Mouse (Mus musculus) liver, embryonic 15.5 days (tissue): ENCODE data around the gene Pgam2. TPM values are rescaled to one million over a fixed set of nuclear protein-coding genes. Genes with fewer than 3 reads are reported as not detected.

Source experiments
- ATAC-seq: fragments of 200-750 bp; cut with Nextera tagmentation; 2 replicates; pipeline ENCODE4 v1.8.0; 2017; ENCODE audit warnings: moderate number of reproducible peaks, mild to moderate bottlenecking, moderate library complexity; ENCODE audit not compliant: insufficient read depth
- H3K27ac ChIP-seq: fragments of 300-500 bp; sonication (generic); replicated peaks from 2 replicates; pipeline ENCODE4 v1.5.1; 2015; ENCODE audit warnings: mild to moderate bottlenecking, inconsistent platforms
- H3K27me3 ChIP-seq: fragments of 300-500 bp; sonication (generic); 2 replicates; pipeline ENCODE4 v1.6.1; 2015; ENCODE audit warnings: mild to moderate bottlenecking, inconsistent platforms
- H3K36me3 ChIP-seq: fragments of 300-500 bp; sonication (generic); replicated peaks from 2 replicates; pipeline ENCODE4 v1.6.1; 2015; ENCODE audit warnings: moderate library complexity, mild to moderate bottlenecking, inconsistent platforms
- H3K4me1 ChIP-seq: fragments of 300-500 bp; sonication (generic); replicated peaks from 2 replicates; pipeline ENCODE4 v1.6.1; 2015; ENCODE audit warnings: inconsistent platforms
- H3K4me2 ChIP-seq: fragments of 300-500 bp; sonication (generic); 2 replicates; pipeline ENCODE4 v1.6.1; 2015; ENCODE audit warnings: moderate library complexity, mild to moderate bottlenecking, inconsistent platforms
- H3K4me3 ChIP-seq: fragments of 300-500 bp; sonication (generic); replicated peaks from 2 replicates; pipeline ENCODE4 v1.5.1; 2015; ENCODE audit warnings: mild to moderate bottlenecking, inconsistent platforms
- H3K9ac ChIP-seq: fragments of 300-500 bp; sonication (generic); 2 replicates; pipeline ENCODE4 v1.6.1; 2015; ENCODE audit warnings: moderate library complexity, mild to moderate bottlenecking, inconsistent platforms
- H3K9me3 ChIP-seq: fragments of 300-500 bp; sonication (generic); replicated peaks from 2 replicates; pipeline ENCODE4 v1.6.1; 2016; ENCODE audit warnings: inconsistent platforms
- WGBS: fragments of 180-500 bp; shearing (Covaris S2); methylation state at CpG from one replicate; pipeline ENCODE4 v1.1.7; 2015; ENCODE audit warnings: mixed read lengths; ENCODE audit not compliant: insufficient replicate concordance; 5-methylcytosine and 5-hydroxymethylcytosine counted together
- polyA plus RNA-seq: library from polyadenylated mRNA; unstranded; fragments of >200 nt; fragmentation: Nextera tagmentation; extraction: Ambion mirVana; gene quantifications from 2 replicates; pipeline ENCODE4 v1.2.1, GENCODE M21; 2015

Pgam2 gene
- 7.5 and 12.4 TPM in 2 replicates for polyA plus RNA-seq

DNA sequence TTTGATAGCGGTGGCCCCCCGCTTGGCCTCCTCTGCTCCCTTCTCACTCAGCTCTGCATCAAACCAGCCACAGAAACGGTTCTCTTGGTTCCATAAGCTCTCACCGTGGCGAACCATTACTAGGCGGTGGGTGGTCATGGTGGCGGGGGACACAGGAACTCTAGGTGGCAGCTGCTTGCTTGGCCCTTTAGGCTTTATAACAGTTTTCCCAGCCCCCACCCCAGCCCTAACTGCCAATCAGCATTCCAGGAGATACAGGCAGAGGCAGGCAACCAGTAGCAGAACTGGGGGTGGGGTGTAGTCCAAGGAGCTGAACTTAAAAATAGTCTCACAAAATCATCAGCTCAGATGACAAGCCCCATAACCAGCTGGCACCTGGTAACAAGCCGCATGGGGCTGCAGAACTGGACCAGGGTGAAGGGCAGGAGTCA, at the start of gene Pgam2:
TSS of gene Pgam2 (minus strand) at position 183 of the 431 bp plus-strand sequence.
- Histone ChIP-seq H3K27ac (no peak within 1 kb of the TSS), H3K36me3 (peaks cover 29% of the 10 kb centered on the region), H3K4me1 (peaks cover 22% of the 10 kb centered on the region), H3K4me3 (no peak within 1 kb of the TSS), H3K9ac (no peak within 1 kb of the TSS), H3K9me3 (no peaks in the 10 kb centered on the region), H3K27me3 (no peaks in the 10 kb centered on the region), H3K4me2 (no peak within 1 kb of the TSS)
- no peak for ATAC-seq
- WGBS, result 37% methylated on average over 8 of the region's 8 CpGs

DNA sequence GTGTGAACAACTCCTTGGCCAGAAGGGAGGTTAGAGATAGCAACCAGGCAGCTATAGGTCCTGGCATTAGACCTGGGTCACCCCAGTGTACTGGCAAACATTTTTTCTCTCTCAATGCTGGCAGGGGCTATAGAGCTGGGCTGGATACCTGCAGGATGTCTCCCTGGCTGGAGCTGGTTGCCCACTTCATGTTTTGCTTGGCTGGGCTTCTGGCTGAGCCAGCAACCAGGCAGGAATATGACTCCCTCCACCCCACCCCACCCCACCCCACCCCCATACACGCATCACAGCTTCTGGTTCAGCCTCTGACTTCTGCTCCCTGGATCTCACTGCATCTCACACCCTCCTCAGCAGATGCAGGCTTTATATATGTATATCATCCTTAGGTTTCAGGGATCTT, 48.8 kb upstream of the Pgam2 start:
- no peaks in the 10 kb centered on the region for H3K36me3 ChIP-seq
- H3K27me3 ChIP-seq, result no peaks in the 10 kb centered on the region
- H3K4me3 ChIP-seq, result no peak overlapping the region
- no peak overlapping the region for H3K27ac ChIP-seq
- ATAC-seq, result no peak
- H3K9me3 ChIP-seq, result no peaks in the 10 kb centered on the region
- H3K9ac ChIP-seq, result no peak overlapping the region
- 43% methylated on average over 1 of the region's 1 CpGs for WGBS
- H3K4me2 ChIP-seq, result no peak overlapping the region
- H3K4me1 ChIP-seq, result no peaks in the 10 kb centered on the region

DNA sequence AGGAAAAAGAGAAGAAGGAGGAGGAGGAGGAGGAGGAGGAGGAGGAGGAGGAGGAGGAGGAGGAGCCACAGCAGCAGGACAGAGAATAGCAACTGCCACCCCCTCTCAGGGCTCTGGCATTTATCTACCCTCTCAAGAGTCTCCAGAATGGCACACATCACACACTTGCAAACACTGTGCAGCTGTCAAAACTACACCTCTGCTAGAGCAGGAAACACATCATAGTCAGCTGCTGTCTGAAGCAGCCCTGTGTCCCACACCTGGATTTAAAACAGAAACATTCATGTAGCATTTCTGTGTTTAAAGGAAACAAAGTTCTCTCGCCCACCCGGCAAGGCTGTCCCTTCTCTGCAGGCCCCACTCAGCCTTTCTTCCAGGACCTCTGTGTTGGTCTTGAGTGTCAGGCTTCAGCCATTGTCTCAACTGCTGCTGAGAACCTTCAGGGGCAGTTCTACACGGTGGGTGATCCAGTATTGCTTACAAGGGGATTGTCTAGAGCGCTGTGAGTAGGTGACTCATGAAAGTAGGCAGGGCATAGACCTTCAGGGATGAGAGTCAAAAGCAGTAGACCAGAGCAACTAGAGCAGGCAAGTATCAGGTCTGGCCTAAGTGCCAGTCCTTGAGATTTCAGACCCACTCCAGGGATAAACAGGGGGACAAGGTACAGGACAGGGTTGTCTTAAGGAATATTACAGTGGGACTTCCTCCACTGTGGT, 47.6 kb upstream of the Pgam2 start:
- no peak overlapping the region for H3K4me3 ChIP-seq
- no peaks in the 10 kb centered on the region for H3K27me3 ChIP-seq
- no peak overlapping the region for H3K4me2 ChIP-seq
- WGBS, result 52% methylated on average over 4 of the region's 4 CpGs
- no peak for ATAC-seq
- H3K36me3 ChIP-seq, result no peaks in the 10 kb centered on the region
- no peak overlapping the region for H3K9ac ChIP-seq
- H3K9me3 ChIP-seq, result no peaks in the 10 kb centered on the region
- no peak overlapping the region for H3K27ac ChIP-seq
- H3K4me1 ChIP-seq, result no peaks in the 10 kb centered on the region

DNA sequence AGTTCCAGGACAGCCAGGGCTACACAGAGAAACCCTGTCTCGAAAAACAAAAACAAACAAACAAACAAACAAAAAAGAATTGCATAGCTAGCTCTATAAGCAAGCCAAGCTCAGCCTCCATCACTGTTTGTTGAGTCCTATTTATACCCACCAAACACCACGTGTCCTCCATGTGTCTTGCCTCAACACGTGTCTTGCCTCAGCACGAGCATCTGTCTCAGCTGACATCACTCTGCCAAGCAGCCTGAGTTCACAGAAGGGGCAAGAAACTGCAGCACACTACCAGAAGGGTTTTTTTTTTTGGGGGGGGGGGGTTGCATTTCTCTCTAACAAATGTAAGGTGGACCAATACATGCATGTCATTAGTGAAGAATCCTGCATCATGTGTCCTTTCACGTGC, 46.9 kb upstream of the Pgam2 start:
- Histone ChIP-seq H3K27ac (no peak overlapping the region), H3K36me3 (no peaks in the 10 kb centered on the region), H3K9me3 (no peaks in the 10 kb centered on the region), H3K4me3 (no peak overlapping the region), H3K4me1 (no peaks in the 10 kb centered on the region), H3K4me2 (no peak overlapping the region), H3K27me3 (no peaks in the 10 kb centered on the region), H3K9ac (no peak overlapping the region)
- WGBS, result 57% methylated on average over 5 of the region's 5 CpGs
- no peak for ATAC-seq

DNA sequence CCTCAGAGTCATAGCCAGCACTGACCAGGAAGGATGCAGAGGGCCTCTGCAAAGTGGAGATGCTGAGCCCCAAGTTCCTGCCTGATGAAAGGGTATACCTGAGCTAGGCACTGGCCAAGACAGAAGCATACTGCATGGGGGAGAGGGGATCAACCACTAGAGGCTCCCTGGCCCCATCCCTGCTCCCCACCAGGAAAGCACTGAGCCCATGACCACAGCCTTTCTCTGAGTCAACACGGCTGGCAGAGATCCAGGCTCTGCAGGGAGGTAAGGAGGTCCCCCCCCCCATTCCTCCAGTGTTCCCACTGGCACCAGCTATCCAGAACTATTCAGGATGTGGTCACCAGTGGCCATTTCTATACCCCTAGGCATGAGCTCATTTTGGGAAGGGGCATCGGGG, 45.8 kb upstream of the Pgam2 start:
- Histone ChIP-seq H3K9me3 (no peaks in the 10 kb centered on the region), H3K4me3 (no peak overlapping the region), H3K4me1 (no peaks in the 10 kb centered on the region), H3K27ac (no peak overlapping the region), H3K36me3 (no peaks in the 10 kb centered on the region), H3K27me3 (no peaks in the 10 kb centered on the region), H3K4me2 (no peak overlapping the region), H3K9ac (no peak overlapping the region)
- 29% methylated on average over 2 of the region's 2 CpGs for WGBS
- no peak for ATAC-seq

DNA sequence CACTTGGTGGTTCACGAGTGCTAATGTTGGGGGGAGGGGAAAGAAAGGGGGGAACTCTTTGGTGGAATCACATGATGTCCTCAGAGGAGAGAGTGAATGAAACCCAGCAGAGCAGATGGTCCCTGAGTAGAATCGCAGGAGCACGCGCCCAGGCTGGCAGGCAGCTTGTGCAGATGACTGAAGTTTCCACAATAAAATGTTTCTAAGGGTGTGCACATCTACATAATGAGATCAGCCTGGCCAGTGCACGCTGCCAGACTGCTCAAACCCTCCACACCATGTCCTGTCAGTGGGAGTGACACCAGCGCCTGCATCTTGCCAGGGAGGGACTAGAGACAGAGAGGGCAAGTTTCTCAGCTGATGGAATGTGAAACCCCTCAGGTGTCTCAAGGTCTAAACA, 45.2 kb upstream of the Pgam2 start:
- Histone ChIP-seq H3K9ac (no peak overlapping the region), H3K36me3 (no peaks in the 10 kb centered on the region), H3K9me3 (no peaks in the 10 kb centered on the region), H3K27me3 (no peaks in the 10 kb centered on the region), H3K4me2 (no peak overlapping the region), H3K4me1 (no peaks in the 10 kb centered on the region), H3K4me3 (no peak overlapping the region), H3K27ac (no peak overlapping the region)
- no peak for ATAC-seq
- WGBS, result 56% methylated on average over 6 of the region's 6 CpGs

DNA sequence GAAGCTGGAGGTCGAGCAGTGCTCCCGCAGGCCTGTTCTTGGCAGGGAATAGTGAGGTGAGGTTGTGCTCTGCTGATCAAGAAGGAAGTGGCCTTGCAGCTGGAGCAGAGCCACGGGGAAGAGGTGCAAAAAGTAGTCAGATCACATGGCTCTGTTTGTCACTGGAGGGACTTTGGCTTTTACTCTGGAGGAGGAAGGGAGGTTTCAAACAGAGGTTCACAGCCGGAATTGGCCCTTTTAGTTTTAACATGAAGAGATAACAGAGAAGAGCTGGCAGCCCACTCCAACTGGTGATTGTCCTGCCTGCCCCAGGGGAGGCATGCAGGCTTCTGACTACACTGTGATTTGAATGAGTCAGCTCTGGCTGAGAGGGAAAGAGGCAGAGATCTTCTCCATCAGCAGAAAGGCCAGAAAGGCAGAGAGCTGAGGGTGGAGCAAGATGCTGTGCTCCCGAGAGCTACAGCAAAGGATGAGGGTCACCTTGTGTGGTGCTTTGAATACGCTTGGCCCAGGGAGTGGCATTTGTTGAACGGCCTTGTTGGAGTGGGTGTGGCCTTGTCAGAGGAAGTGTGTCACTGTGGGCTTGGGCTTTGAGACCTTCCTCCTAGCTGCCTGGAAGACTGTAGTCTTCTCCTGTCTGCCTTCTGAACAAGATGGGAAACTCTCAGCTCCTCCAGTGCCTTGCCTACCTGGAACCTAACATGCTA, 43.3 kb upstream of the Pgam2 start:
- Histone ChIP-seq H3K27ac (no peak overlapping the region), H3K4me2 (no peak overlapping the region), H3K4me3 (no peak overlapping the region), H3K9me3 (no peaks in the 10 kb centered on the region), H3K36me3 (no peaks in the 10 kb centered on the region), H3K9ac (no peak overlapping the region), H3K27me3 (no peaks in the 10 kb centered on the region), H3K4me1 (no peaks in the 10 kb centered on the region)
- ATAC-seq, result no peak
- 43% methylated on average over 7 of the region's 7 CpGs for WGBS

DNA sequence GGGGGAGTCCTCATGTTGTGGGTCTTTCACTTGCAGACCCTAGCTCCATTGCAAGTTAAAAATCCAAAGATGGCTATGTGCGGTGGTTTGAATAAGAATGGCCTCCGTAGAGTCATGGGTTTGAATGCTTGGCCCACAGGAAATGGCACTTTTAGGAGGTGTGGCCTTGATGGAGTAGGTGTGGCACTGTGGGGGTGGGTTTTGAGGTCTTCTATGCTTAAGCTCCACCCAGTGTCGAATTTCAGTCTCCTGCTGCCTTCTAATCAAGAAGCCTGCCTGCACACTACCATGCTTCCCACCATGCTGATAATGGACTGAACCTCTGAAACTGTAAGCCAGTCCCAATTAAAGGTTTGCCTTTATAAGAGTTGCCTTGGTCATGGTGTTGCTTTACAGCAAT, 39.6 kb upstream of the Pgam2 start:
- Histone ChIP-seq H3K27me3 (no peaks in the 10 kb centered on the region), H3K27ac (no peak overlapping the region), H3K4me3 (no peak overlapping the region), H3K9me3 (no peaks in the 10 kb centered on the region), H3K4me2 (no peak overlapping the region), H3K36me3 (no peaks in the 10 kb centered on the region), H3K4me1 (peaks cover 1% of the 10 kb centered on the region), H3K9ac (no peak overlapping the region)
- 67% methylated on average over 3 of the region's 3 CpGs for WGBS
- ATAC-seq, result no peak

DNA sequence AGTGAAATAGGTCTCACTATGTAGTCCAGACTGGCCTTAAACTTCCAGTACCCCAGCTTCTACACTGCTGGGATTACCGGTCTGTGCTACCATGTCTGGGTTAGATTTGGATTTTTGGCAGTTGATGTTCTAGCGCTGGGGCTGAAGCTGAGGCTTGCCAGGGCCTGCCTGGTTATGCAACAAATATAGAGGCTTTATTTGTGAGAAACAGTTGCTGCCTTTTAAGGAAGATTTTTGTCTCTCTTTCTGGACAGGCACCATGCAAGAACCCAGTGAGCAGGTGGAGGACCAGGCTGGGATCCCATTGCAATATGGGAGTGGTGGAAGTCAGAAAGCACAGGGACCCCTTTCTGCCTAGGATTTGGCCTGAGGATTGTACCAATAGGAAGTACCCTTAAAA, 38.2 kb upstream of the Pgam2 start:
- Histone ChIP-seq H3K4me3 (no peak overlapping the region), H3K9me3 (no peaks in the 10 kb centered on the region), H3K4me1 (peaks cover 14% of the 10 kb centered on the region), H3K36me3 (no peaks in the 10 kb centered on the region), H3K27ac (no peak overlapping the region), H3K27me3 (no peaks in the 10 kb centered on the region), H3K4me2 (no peak overlapping the region), H3K9ac (no peak overlapping the region)
- no peak for ATAC-seq
- 65% methylated on average over 2 of the region's 2 CpGs for WGBS

DNA sequence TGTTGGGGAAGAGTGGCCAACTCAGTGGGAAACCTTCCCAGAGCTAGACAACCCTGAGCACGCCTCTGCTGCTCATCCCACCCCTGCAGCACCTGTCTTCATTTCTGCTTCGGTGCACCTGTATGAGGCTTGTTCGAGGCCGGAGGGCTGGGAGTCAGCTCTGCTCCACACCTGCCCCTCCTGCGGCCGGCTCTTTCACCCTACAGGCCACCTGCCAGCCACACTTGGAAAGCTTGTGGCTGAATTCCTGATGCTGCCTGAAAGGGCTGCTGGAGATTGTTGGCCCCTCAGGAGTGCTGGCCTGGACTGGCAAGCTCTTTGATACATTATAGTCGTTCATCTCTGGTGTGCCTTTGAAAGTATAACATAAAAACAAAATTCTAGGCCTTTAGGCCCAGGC, 36.8 kb upstream of the Pgam2 start:
- Histone ChIP-seq H3K4me3 (no peak overlapping the region), H3K4me2 (no peak overlapping the region), H3K27ac (no peak overlapping the region), H3K9me3 (no peaks in the 10 kb centered on the region), H3K27me3 (no peaks in the 10 kb centered on the region), H3K4me1 (peaks cover 22% of the 10 kb centered on the region), H3K36me3 (no peaks in the 10 kb centered on the region), H3K9ac (no peak overlapping the region)
- WGBS, result 70% methylated on average over 7 of the region's 7 CpGs
- no peak for ATAC-seq

DNA sequence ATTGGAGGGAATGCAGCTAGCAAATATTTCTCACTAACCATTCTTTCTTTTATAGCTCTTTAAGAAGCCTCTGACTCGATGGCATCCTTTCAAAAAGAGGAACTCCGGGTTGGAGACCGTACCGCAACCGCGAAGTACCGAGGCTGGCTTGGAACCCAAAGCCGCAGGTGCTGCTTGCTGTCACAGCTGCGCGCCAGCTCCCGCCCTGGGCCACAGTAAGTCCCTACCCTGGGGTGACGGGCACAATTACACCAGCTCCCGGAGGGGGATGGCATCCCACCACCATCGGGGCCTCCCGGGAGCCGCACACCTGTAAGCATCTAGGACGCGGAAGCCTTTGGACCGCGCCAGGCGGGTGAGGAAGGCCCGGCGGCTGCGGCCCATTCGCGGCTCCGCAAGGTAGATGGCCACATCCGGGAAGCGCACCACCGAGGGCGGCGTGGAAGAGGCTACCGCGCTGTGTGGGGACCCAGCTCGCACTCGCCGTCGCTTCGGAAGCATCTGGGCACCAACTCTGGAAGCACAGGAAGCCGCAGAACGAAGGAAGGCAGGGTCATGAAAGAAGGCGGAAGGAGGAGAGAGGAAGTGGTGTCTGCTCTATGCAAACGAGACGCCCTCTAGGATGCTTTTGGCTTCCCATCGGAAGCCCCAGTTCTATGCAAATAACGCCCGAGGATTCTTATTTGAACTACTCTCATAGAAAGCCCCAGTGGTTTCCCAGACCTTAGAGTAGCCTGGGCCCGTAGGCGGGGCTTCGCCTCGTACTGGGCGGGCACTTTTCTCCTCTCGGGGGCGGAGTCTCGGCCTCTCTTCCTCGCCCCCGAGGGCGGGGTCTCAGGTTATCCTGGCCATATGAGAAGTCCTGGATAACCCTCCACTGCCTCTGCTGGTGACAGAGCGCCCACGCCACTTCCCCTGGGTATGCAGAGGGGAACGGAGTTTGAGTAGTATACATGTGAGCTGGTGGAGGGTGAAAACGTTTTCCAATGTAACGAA, 34.0 kb upstream of the Pgam2 start, which contains the start of gene Polm:
TSS of gene Polm (minus strand) at position 766 of the 996 bp plus-strand sequence.
- Histone ChIP-seq H3K9ac (peak within 1 kb of the TSS; percentile 71), H3K4me3 (peak within 1 kb of the TSS; percentile 73), H3K27me3 (no peaks in the 10 kb centered on the region), H3K27ac (peak within 1 kb of the TSS; percentile 74), H3K36me3 (peaks cover 5% of the 10 kb centered on the region; the same call in 1 of the 2 replicates), H3K4me2 (peak within 1 kb of the TSS; percentile 97), H3K9me3 (no peaks in the 10 kb centered on the region), H3K4me1 (peaks cover 22% of the 10 kb centered on the region)
- WGBS, result 1% methylated on average over 63 of the region's 63 CpGs
- ATAC-seq, result peak; percentile 95
